Mouse (Mus musculus): ENCODE measurements at regions not wholly inside any gene's neighbourhood (a gene's known extent, or its start where the extent isn't known, plus 50 kb on each side); places are given as distances from the start of the nearest gene placed in this dataset.

GRCm38 (mm10) chr10:91314441-91314840, 133.3 kb upstream of the Tmpo start:
- no peak for DNase-seq (ENCODE audit: low spot score in 2 of 2)

- DNase-seq (ENCODE audit: low spot score in 2 of 2) = no peak
These were observed 132.2 kb upstream of the Tmpo start for GRCm38 (mm10) chr10:91313316-91313715.

GRCm38 (mm10) chr10:91312913-91313312, 131.8 kb upstream of the Tmpo start:
- no peak for DNase-seq (ENCODE audit: low spot score in 2 of 2)

- no peak for DNase-seq (ENCODE audit: low spot score in 2 of 2)
These were observed 119.0 kb upstream of the Tmpo start for GRCm38 (mm10) chr10:91300067-91300466.

- DNase-seq (ENCODE audit: low spot score in 2 of 2) = peak in 1 of 2 experiments; percentile 23
These were observed 116.8 kb upstream of the Tmpo start for GRCm38 (mm10) chr10:91297792-91298460.

GRCm38 (mm10) chr10:91295345-91295744, 114.2 kb upstream of the Tmpo start:
- DNase-seq (ENCODE audit: low spot score in 2 of 2) = no peak

- no peak for DNase-seq (ENCODE audit: low spot score in 2 of 2)
These were observed 112.1 kb upstream of the Tmpo start for GRCm38 (mm10) chr10:91293226-91293625.

- DNase-seq (ENCODE audit: low spot score in 2 of 2) = no peak
These were observed 103.1 kb upstream of the Tmpo start for GRCm38 (mm10) chr10:91284259-91284658.

- DNase-seq (ENCODE audit: low spot score in 2 of 2) = peak; percentile 76 to 86
These were observed 90.0 kb upstream of the Tmpo start for GRCm38 (mm10) chr10:91270955-91271741.

- peak; percentile 58 to 88 for DNase-seq (ENCODE audit: low spot score in 2 of 2)
These were observed 89.3 kb upstream of the Tmpo start for GRCm38 (mm10) chr10:91270268-91270954.

GRCm38 (mm10) chr10:91267886-91268285, 86.8 kb upstream of the Tmpo start:
- no peak for DNase-seq (ENCODE audit: low spot score in 2 of 2)

GRCm38 (mm10) chr10:91260416-91260815, 79.3 kb upstream of the Tmpo start:
- no peak for DNase-seq (ENCODE audit: low spot score in 2 of 2)

GRCm38 (mm10) chr10:91249681-91250195, 68.6 kb upstream of the Tmpo start:
- no peak for DNase-seq (ENCODE audit: low spot score in 2 of 2)

- no peak for DNase-seq (ENCODE audit: low spot score in 2 of 2)
These were observed 63.2 kb upstream of the Tmpo start for GRCm38 (mm10) chr10:91244297-91244696.

- no peak for DNase-seq (ENCODE audit: low spot score in 2 of 2)
These were observed 61.5 kb upstream of the Tmpo start for GRCm38 (mm10) chr10:91242491-91243046.

- DNase-seq (ENCODE audit: low spot score in 2 of 2) = no peak
These were observed 60.5 kb upstream of the Tmpo start for GRCm38 (mm10) chr10:91241611-91242005.

GRCm38 (mm10) chr10:91240856-91241610, 59.9 kb upstream of the Tmpo start:
- DNase-seq (ENCODE audit: low spot score in 2 of 2) = no peak

- DNase-seq (ENCODE audit: low spot score in 2 of 2) = no peak
These were observed 59.2 kb upstream of the Tmpo start for GRCm38 (mm10) chr10:91240320-91240719.

- no peak for DNase-seq (ENCODE audit: low spot score in 2 of 2)
These were observed 55.7 kb upstream of the Tmpo start for GRCm38 (mm10) chr10:91236844-91237243.

- no peak for DNase-seq (ENCODE audit: low spot score in 2 of 2)
These were observed 53.6 kb upstream of the Tmpo start for GRCm38 (mm10) chr10:91234709-91235108.

Data from spleen, postnatal 10 days (tissue).